Mouse (Mus musculus): ENCODE data around the gene Pias4. TPM values are rescaled to one million over a fixed set of nuclear protein-coding genes. Genes with fewer than 3 reads are reported as not detected.
"Not testable (repeated sequence)": the region's sequence is repeated elsewhere in the genome, so short reads cannot be mapped to it uniquely, and the experiment has no call there.

The Pias4 gene
- 62.2 and 66.3 TPM in 2 replicates for polyA plus RNA-seq (2016; fragmentation: Nextera tagmentation; extraction: Ambion mirVana)

DNA sequence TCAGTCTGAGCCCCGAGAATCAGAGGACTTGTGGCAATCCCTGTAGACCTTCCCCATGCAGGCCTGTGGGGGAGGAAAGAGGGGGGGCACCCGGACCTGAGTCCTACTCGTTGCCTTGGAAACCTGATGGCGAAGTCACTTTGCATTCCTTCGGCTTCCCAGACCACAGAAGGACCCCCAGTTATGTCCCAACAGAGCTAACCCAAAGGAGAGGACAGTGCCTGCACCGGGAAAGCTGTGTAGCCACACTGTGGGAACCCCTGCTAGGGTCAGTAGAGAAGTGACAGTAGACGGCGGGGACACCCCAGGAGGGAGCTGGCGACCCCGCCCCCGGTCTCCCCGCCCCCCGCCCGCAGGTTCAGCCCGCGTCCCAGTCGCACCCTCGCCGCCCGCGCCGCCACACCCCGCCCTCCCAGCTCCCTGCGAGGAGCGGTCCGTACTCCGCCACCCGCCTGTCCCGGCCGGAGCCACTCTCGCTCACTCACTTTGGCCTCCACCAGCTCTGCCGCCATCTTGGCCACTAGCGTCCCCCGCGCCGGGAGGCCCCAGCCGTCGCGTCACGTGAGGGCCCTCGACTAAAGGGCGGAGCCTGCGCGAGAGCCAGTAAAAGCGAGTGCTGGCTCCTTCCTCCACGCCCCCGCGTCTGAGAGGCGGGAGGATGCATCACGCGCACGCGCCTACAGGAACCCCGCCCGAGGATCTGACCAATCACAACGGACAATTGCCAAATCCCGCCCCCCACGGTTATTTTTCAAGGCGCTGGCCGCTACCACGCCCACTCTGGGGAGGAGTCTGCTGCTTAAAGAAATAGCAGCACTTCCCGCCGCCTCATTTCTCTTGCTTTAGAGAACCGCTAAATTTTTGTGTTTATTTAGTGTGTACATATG, at the start of gene Pias4:
TSS of gene Pias4 (minus strand) at position 724 of the 887 bp plus-strand sequence.
- peak; percentile 100 for DNase-seq (ENCODE audit: low spot score)
- Histone ChIP-seq H3K27me3 (replicated peaks; ENCODE audit: low read depth, poor library complexity, severe bottlenecking) (no peaks in the 10 kb centered on the region), H3K9me3 (no peaks in the 10 kb centered on the region), H3K36me3 (replicated peaks) (peaks cover 35% of the 10 kb centered on the region), H3K4me1 (peaks cover 42% of the 10 kb centered on the region), H3K27ac (replicated peaks) (peak within 1 kb of the TSS; percentile 91), H3K4me3 (peak within 1 kb of the TSS; percentile 99)
- 1% methylated on average over 64 of the region's 64 CpGs for WGBS

DNA sequence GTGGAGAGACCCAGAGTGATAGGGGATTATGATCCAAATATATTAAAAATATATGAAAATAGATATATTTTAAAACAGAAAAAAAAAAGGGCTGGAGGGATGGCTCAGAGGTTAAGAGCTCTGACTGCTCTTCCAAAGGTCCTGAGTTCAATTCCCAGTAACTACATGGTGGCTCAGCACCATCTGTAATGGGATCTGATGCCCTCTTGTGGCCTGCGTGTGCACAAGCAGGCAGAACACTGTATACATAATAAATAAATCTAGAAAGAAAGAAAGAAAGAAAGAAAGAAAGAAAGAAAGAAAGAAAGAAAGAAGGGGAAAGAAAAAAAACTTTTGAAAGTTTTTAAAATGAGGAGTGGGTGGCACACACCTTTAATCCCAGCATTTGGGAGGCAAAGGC, 49.5 kb upstream of the Pias4 start:
- not testable (repeated sequence) for H3K27ac ChIP-seq (replicated peaks); H3K9me3 ChIP-seq; H3K36me3 ChIP-seq (replicated peaks); DNase-seq (ENCODE audit: low spot score); H3K4me1 ChIP-seq; H3K4me3 ChIP-seq; H3K27me3 ChIP-seq (replicated peaks; ENCODE audit: low read depth, poor library complexity, severe bottlenecking)
- WGBS, result 19% methylated on average over 1 of the region's 1 CpGs

DNA sequence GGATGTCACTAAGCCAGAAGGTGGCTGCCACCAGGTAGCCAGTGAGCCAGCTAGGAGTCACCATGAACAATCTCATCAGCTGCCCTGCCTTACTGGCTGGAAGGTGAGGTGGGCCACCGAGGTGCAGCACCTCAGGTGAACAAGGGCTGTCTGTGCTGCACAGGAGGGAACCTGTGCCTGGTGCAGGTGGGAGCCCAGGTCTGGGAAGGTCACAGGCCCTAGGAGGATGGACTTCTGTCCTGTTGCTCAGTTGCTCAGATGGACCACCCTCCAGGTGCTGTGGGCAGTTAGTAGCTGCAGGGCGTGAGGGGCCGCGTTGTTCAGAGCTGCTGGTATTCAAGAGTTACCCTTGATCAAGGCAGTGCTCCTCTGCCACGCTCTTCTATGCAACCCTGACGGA, 49.1 kb upstream of the Pias4 start:
- Histone ChIP-seq H3K4me3 (no peak overlapping the region), H3K9me3 (0 out of 2 replicates have a peak, but pooled peaks cover 10% of the 10 kb centered on the region), H3K27ac (replicated peaks) (no peak overlapping the region), H3K4me1 (peaks cover 5% of the 10 kb centered on the region), H3K36me3 (replicated peaks) (peaks cover 14% of the 10 kb centered on the region), H3K27me3 (replicated peaks; ENCODE audit: low read depth, poor library complexity, severe bottlenecking) (0 out of 2 replicates have a peak, but pooled peaks cover 5% of the 10 kb centered on the region)
- WGBS, result 88% methylated on average over 6 of the region's 6 CpGs
- no peak for DNase-seq (ENCODE audit: low spot score)

DNA sequence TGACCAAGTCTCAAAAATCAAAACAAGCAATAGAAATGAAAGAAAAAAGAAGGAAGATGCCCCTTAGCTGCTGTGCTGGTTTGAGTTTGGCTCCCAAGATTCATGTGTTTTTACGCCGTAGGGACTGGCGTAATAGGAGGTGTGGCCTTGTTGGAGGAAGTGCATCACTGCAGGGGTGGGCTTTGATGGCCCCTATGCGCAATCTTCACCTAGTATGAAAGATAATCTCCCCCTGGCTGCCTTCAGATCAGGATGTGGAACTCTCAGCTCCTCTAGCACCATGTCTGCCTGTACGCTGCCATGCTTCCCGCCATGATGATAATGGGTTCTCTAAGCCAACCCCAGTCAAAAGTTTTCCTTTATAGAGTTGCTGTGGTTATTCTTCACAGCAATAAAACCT, 48.5 kb upstream of the Pias4 start:
- DNase-seq (ENCODE audit: low spot score), result no peak
- H3K4me3 ChIP-seq, result no peak overlapping the region

DNA sequence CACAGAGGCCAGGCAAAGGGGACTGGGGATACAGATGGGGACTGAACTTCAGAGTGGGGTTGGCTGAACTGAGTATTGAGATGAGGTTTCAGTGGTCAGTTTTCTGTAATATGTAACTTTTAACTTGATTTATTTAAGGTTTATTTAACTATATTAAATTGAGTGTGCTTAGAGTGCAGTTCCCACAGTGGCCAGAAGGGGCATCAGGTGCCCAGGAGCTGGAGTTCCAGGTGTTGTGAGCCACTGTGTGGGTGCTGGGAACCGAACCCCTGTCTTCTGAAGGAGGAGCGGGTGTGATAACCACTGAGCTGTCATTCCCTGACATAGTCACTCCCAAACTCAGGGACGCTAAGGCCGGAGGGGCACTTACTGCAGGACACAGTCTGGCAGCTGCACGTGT, 42.4 kb upstream of the Pias4 start:
- Histone ChIP-seq H3K36me3 (replicated peaks) (peaks cover 27% of the 10 kb centered on the region), H3K27me3 (replicated peaks; ENCODE audit: low read depth, poor library complexity, severe bottlenecking) (no peaks in the 10 kb centered on the region; the same call in 1 of the 2 replicates), H3K4me3 (no peak overlapping the region), H3K9me3 (peaks cover 17% of the 10 kb centered on the region; the same call in 1 of the 2 replicates), H3K27ac (replicated peaks) (no peak overlapping the region), H3K4me1 (no peaks in the 10 kb centered on the region)
- DNase-seq (ENCODE audit: low spot score), result no peak
- 93% methylated on average over 5 of the region's 5 CpGs for WGBS

More for the DNA sequence above, 48.5 kb upstream of the Pias4 start:
- peaks cover 5% of the 10 kb centered on the region for H3K4me1 ChIP-seq
- H3K9me3 ChIP-seq, result 0 out of 2 replicates have a peak, but pooled peaks cover 11% of the 10 kb centered on the region
- WGBS, result 88% methylated on average over 6 of the region's 6 CpGs
- H3K27ac ChIP-seq (replicated peaks), result no peak overlapping the region
- H3K27me3 ChIP-seq (replicated peaks; ENCODE audit: low read depth, poor library complexity, severe bottlenecking), result 0 out of 2 replicates have a peak, but pooled peaks cover 5% of the 10 kb centered on the region
- peaks cover 18% of the 10 kb centered on the region for H3K36me3 ChIP-seq (replicated peaks)

DNA sequence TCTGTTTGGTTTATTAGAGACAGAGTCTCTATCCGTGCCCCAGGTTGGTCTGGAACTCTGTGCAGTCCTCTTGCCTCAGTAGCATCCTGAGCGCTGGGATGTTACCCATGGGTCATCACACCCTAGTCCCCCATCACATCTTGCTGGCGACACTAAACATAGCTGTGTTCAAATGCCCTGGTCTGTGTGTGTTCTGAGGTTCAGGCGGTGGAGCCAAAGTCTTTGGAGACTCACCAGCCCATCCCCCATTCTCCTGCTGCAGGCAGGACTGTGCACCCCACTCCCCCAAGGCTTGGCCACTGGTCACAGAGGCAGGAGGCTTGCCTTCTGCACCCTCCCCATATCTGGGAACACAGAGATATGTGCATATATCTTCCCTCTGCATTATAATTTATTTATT, 36.4 kb upstream of the Pias4 start:
- DNase-seq (ENCODE audit: low spot score), result no peak
- H3K4me1 ChIP-seq, result peaks cover 4% of the 10 kb centered on the region; the same call in 1 of the 2 replicates
- no peak overlapping the region for H3K4me3 ChIP-seq
- peaks cover 25% of the 10 kb centered on the region for H3K27me3 ChIP-seq (replicated peaks; ENCODE audit: low read depth, poor library complexity, severe bottlenecking)
- no peaks in the 10 kb centered on the region for H3K9me3 ChIP-seq
- no peak overlapping the region for H3K27ac ChIP-seq (replicated peaks)
- no peaks in the 10 kb centered on the region for H3K36me3 ChIP-seq (replicated peaks)
- WGBS, result 72% methylated on average over 4 of the region's 4 CpGs

DNA sequence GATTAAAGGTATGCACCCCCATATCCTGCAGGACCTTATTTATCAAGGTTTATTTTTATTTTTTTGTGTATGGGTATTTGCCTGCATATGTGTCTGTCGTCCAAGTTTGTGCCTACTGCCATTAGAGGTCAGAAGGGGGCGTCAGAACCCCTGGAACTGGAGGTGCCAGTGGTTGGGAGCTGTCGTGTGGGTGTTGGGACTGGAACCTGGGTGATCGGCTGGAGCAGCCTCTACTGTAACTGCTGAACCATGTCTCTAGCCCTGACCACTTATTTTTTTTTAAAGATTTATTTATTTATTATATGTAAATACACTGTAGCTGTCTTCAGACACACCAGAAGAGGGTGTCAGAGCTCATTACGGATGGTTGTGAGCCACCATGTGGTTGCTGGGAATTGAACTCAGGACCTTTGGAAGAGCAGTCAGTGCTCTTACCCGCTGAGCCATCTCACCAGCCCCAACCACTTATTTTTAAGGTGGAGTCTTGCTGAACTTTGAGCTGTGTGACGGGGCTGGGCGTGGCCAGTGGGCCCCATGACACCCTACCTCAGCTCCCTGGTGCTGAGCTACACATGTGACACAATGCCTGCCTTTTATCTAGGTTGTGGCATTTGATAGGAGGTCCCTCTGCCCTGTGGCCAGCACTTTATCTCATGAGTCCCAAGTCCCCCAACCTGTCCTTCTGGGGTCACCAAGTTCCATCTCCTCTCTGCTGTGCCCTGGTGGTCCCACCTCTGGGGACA, 35.4 kb upstream of the Pias4 start:
- 68% methylated on average over 8 of the region's 8 CpGs for WGBS
- no peaks in the 10 kb centered on the region for H3K9me3 ChIP-seq
- DNase-seq (ENCODE audit: low spot score), result no peak

DNA sequence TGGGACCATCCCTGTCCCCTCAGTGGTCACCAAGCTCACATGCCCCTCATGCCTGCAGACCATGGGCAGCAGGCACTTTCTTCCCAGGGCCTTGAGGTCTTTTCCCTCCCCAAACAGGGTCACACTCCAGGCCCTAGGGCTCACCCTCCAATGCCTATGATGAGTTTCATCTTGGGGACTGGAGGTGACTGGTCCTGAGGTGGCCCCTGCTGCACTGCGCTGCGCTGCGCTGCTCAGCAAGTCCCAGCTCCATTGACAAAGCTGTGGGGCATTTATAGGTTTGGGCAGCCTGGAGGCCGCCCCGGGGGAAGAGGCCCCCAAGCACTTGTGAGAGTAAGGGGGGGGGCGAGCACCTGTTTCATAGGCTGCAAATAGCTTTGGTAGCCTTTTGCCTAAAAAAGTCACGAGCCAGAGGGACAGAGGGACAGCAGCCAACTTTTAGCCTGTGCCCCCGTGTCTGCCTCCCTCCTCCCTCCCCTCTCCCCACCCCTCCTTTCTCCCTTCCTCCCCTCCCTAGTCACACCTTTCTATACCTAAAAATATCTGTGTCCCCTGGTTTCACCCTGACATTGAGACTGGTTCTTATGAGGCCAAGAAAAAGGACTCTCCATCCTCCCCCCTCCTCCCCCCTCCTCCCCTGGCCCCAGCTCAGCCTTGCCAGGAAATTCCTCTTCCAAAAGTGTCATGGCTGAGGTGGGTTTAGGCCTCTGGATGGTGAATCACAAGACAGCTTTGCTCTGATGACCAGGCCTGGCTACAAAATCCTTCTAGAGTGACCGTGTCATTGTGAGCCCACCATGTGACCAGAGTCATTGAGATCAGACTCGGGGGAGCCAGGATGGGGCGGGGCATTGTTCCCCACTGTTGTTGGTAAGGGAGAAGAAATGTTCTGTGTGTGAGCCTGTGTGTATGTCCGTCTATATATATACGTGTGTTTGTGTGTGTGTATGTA, 34.4 kb upstream of the Pias4 start, which contains the start of gene Nmrk2:
TSS of gene Nmrk2 (minus strand) at position 245 of the 952 bp plus-strand sequence.
- 63% methylated on average over 13 of the region's 13 CpGs for WGBS
- Histone ChIP-seq H3K27me3 (replicated peaks; ENCODE audit: low read depth, poor library complexity, severe bottlenecking) (peaks cover 38% of the 10 kb centered on the region), H3K4me1 (peaks cover 4% of the 10 kb centered on the region; the same call in 1 of the 2 replicates), H3K4me3 (no peak within 1 kb of the TSS), H3K9me3 (no peaks in the 10 kb centered on the region), H3K36me3 (replicated peaks) (no peaks in the 10 kb centered on the region), H3K27ac (replicated peaks) (no peak within 1 kb of the TSS)
- no peak for DNase-seq (ENCODE audit: low spot score)

More for the DNA sequence above, 35.4 kb upstream of the Pias4 start:
- Histone ChIP-seq H3K27me3 (replicated peaks; ENCODE audit: low read depth, poor library complexity, severe bottlenecking) (peaks cover 31% of the 10 kb centered on the region), H3K4me1 (peaks cover 4% of the 10 kb centered on the region; the same call in 1 of the 2 replicates), H3K4me3 (no peak overlapping the region), H3K36me3 (replicated peaks) (no peaks in the 10 kb centered on the region), H3K27ac (replicated peaks) (no peak overlapping the region)

DNA sequence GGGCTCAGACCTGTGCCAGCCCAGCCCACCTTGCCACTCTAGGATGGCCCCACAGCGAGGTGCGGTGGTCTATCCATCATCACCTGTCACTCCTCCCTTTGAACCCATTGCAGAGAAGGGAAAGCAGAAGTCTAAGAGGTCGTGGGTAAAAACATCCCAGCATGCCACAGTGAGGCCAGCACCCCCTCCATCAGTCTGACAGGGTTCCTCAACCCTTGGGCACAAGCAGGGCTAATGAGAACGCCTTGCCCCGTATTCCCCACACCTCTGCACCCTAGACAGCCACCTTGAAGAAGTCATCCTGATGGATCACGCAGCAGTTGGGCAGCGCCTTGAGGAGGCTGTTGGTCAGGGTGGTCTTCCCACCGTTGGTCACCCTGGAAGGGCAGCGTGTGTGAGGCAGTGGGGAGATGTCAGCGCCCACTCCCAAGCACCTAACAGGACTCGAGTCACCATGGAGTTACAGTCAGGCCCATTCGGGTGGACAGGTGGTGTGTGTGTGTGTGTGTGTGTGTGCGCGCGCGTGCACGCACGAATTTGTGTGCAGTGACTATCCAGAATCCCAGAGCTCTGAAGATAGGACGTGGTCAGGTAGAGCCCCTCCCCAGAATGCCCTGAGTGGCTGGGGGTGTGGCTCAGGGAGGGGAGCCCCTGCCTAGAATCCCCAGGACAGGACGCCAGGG, 33.0 kb upstream of the Pias4 start:
- Histone ChIP-seq H3K27ac (replicated peaks) (no peak overlapping the region), H3K9me3 (no peaks in the 10 kb centered on the region), H3K4me1 (peaks cover 4% of the 10 kb centered on the region; the same call in 1 of the 2 replicates), H3K36me3 (replicated peaks) (no peaks in the 10 kb centered on the region), H3K4me3 (no peak overlapping the region), H3K27me3 (replicated peaks; ENCODE audit: low read depth, poor library complexity, severe bottlenecking) (peaks cover 51% of the 10 kb centered on the region)
- DNase-seq (ENCODE audit: low spot score), result no peak
- WGBS, result 80% methylated on average over 20 of the region's 20 CpGs

DNA sequence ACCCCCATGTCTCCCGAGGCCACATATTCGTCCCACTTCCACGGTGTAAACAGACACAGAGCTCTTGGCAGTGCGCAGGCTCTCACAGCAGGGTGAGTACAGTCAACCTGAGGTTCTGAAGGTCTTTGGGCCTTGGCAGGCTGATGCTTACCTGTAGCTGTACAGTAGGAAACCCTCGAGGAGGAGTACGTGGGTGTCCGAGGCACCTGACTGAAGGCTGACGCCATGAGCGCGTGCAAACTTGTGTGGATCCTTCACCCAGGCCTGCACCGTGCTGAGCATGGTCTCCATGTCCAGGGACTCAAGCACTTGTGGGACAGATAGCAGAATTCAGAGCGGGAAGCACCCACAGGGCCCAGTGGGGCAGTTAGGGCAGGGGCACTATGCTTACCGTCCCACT, 32.4 kb upstream of the Pias4 start:
- Histone ChIP-seq H3K27ac (replicated peaks) (no peak overlapping the region), H3K9me3 (no peaks in the 10 kb centered on the region), H3K4me1 (peaks cover 4% of the 10 kb centered on the region; the same call in 1 of the 2 replicates), H3K4me3 (no peak overlapping the region), H3K36me3 (replicated peaks) (no peaks in the 10 kb centered on the region), H3K27me3 (replicated peaks; ENCODE audit: low read depth, poor library complexity, severe bottlenecking) (peaks cover 57% of the 10 kb centered on the region)
- DNase-seq (ENCODE audit: low spot score), result no peak
- 86% methylated on average over 13 of the region's 13 CpGs for WGBS

DNA sequence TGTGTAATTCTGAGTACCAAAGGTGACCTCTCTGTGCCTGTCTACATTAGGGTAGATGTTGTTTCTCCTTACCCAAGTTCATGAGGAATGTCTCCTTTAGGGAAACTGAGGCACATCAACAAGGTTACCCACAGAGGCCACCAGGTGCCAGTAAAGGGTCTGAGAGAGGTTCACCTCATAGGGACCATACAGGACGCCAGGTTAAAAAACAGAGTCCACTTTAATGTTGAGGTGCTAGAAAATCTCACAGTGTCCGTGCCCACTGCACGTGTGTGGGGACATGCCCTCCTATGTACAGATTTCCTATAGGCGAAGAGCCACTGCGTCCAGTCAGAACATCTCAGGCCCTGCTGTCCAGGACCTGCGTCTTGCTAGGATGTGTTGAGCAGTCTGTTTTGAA, 31.3 kb upstream of the Pias4 start:
- peaks cover 63% of the 10 kb centered on the region for H3K27me3 ChIP-seq (replicated peaks; ENCODE audit: low read depth, poor library complexity, severe bottlenecking)
- H3K9me3 ChIP-seq, result no peaks in the 10 kb centered on the region
- H3K4me1 ChIP-seq, result peaks cover 12% of the 10 kb centered on the region
- H3K36me3 ChIP-seq (replicated peaks), result no peaks in the 10 kb centered on the region
- WGBS, result 84% methylated on average over 6 of the region's 6 CpGs
- no peak for DNase-seq (ENCODE audit: low spot score)
- no peak overlapping the region for H3K27ac ChIP-seq (replicated peaks)
- no peak overlapping the region for H3K4me3 ChIP-seq

Data from embryonic facial prominence, embryonic 10.5 days (tissue).